Mouse (Mus musculus) skeletal muscle tissue, postnatal 0 days (tissue): ENCODE measurements around the gene Lgals9. TPM values are rescaled to one million over a fixed set of nuclear protein-coding genes. Genes with fewer than 3 reads are reported as not detected.

Experiments
- polyA plus RNA-seq: library from polyadenylated mRNA; unstranded; fragments of >200 nt; fragmentation: Nextera tagmentation; extraction: Ambion mirVana; gene quantifications from 2 replicates; pipeline ENCODE4 v1.2.1, GENCODE M21; 2015

The Lgals9 gene
- 51.2 and 62.3 TPM in 2 replicates for polyA plus RNA-seq

GRCm38 (mm10) chr11:78984483-78985177 is at the start of gene Lgals9:
Gene Lgals9, minus strand, starts transcription at chr11:78984946.

GRCm38 (mm10) chr11:78920411-78920939 is 64.3 kb downstream of the Lgals9 start, which contains the start of gene Nos2:
Gene Nos2, plus strand, starts transcription at chr11:78920787.

Other genes starting within 250 kb of the Lgals9 start
- 28.7 and 31.5 TPM in 2 replicates for gene Ccnq, start 233.2 kb downstream of the Lgals9 start, polyA plus RNA-seq
- 15.1 and 23.0 TPM in 2 replicates for gene Lyrm9, start 158.4 kb downstream of the Lgals9 start, polyA plus RNA-seq
- gene Nos2, start 64.2 kb downstream of the Lgals9 start, polyA plus RNA-seq: 0.99 and 1.5 TPM in 2 replicates
- 10.3 and 13.3 TPM in 2 replicates for gene Ksr1, start 161.5 kb upstream of the Lgals9 start, polyA plus RNA-seq